Mouse (Mus musculus): ENCODE measurements around the gene Slc27a5. TPM values are rescaled to one million over a fixed set of nuclear protein-coding genes. Genes with fewer than 3 reads are reported as not detected.

Gene Slc27a5
- polyA plus RNA-seq, 1 experiment: not detected

GRCm38 (mm10) chr7:13035211-13035855 lies 37.3 kb upstream of the Slc27a5 start:
- peak overlapping the region; percentile 69 for H3K27ac ChIP-seq (ENCODE audit: insufficient read depth, low read length)
- H3K4me1 ChIP-seq (ENCODE audit: control insufficient read depth, insufficient read depth, low read length): no peaks in the 10 kb centered on the region
- H3K9ac ChIP-seq (ENCODE audit: low read depth, poor library complexity, severe bottlenecking): peak overlapping the region; percentile 40
- H3K4me3 ChIP-seq (ENCODE audit: low read depth, low read length): peak overlapping the region; percentile 44
- H3K27me3 ChIP-seq (ENCODE audit: control insufficient read depth, insufficient read depth, low read length, poor library complexity, severe bottlenecking): no peaks in the 10 kb centered on the region
- peaks cover 33% of the 10 kb centered on the region for H3K36me3 ChIP-seq (ENCODE audit: control insufficient read depth, insufficient read depth, low read length, poor library complexity, severe bottlenecking)
- no peaks in the 10 kb centered on the region for H3K9me3 ChIP-seq (replicated peaks; ENCODE audit: control insufficient read depth, insufficient read depth, low read length, poor library complexity, severe bottlenecking)
- TF ChIP-seq EP300 (IDR thresholded peaks at IDR 0.05; ENCODE audit: insufficient read depth, low read depth, low read length): no peak
- no peak for TF ChIP-seq POLR2A (IDR thresholded peaks at IDR 0.05; ENCODE audit: insufficient read depth, low read length)
- TF ChIP-seq CTCF (IDR thresholded peaks at IDR 0.05; ENCODE audit: low read depth, low read length): no peak

GRCm38 (mm10) chr7:13034148-13034977 lies 36.4 kb upstream of the Slc27a5 start, which contains the start of gene Chmp2a:
TSS of gene Chmp2a (minus strand) at chr7:13034807.
- Histone ChIP-seq H3K4me3 (ENCODE audit: low read depth, low read length) (peak within 1 kb of the TSS; percentile 91), H3K9me3 (replicated peaks; ENCODE audit: control insufficient read depth, insufficient read depth, low read length, poor library complexity, severe bottlenecking) (no peaks in the 10 kb centered on the region), H3K27me3 (ENCODE audit: control insufficient read depth, insufficient read depth, low read length, poor library complexity, severe bottlenecking) (no peaks in the 10 kb centered on the region), H3K36me3 (ENCODE audit: control insufficient read depth, insufficient read depth, low read length, poor library complexity, severe bottlenecking) (peaks cover 42% of the 10 kb centered on the region), H3K4me1 (ENCODE audit: control insufficient read depth, insufficient read depth, low read length) (no peaks in the 10 kb centered on the region), H3K9ac (ENCODE audit: low read depth, poor library complexity, severe bottlenecking) (peak within 1 kb of the TSS; percentile 65), H3K27ac (ENCODE audit: insufficient read depth, low read length) (peak within 1 kb of the TSS; percentile 86)
- TF ChIP-seq EP300 (IDR thresholded peaks at IDR 0.05; ENCODE audit: insufficient read depth, low read depth, low read length) (0 out of 2 replicates have a peak, but pooled peaks have one; percentile 18), CTCF (IDR thresholded peaks at IDR 0.05; ENCODE audit: low read depth, low read length) (no peak), POLR2A (IDR thresholded peaks at IDR 0.05; ENCODE audit: insufficient read depth, low read length) (peak; percentile 74)

GRCm38 (mm10) chr7:13033451-13034147 lies 35.6 kb upstream of the Slc27a5 start:
- H3K9ac ChIP-seq (ENCODE audit: low read depth, poor library complexity, severe bottlenecking): peak overlapping the region; percentile 65
- peak overlapping the region; percentile 86 for H3K27ac ChIP-seq (ENCODE audit: insufficient read depth, low read length)
- H3K4me1 ChIP-seq (ENCODE audit: control insufficient read depth, insufficient read depth, low read length): no peaks in the 10 kb centered on the region
- peaks cover 50% of the 10 kb centered on the region for H3K36me3 ChIP-seq (ENCODE audit: control insufficient read depth, insufficient read depth, low read length, poor library complexity, severe bottlenecking)
- H3K9me3 ChIP-seq (replicated peaks; ENCODE audit: control insufficient read depth, insufficient read depth, low read length, poor library complexity, severe bottlenecking): no peaks in the 10 kb centered on the region
- TF ChIP-seq CTCF (IDR thresholded peaks at IDR 0.05; ENCODE audit: low read depth, low read length): no peak
- TF ChIP-seq EP300 (IDR thresholded peaks at IDR 0.05; ENCODE audit: insufficient read depth, low read depth, low read length): no peak
- no peak for TF ChIP-seq POLR2A (IDR thresholded peaks at IDR 0.05; ENCODE audit: insufficient read depth, low read length)
- H3K4me3 ChIP-seq (ENCODE audit: low read depth, low read length): peak overlapping the region; percentile 91
- no peaks in the 10 kb centered on the region for H3K27me3 ChIP-seq (ENCODE audit: control insufficient read depth, insufficient read depth, low read length, poor library complexity, severe bottlenecking)

GRCm38 (mm10) chr7:13032541-13032940 lies 34.5 kb upstream of the Slc27a5 start:
- Histone ChIP-seq H3K4me1 (ENCODE audit: control insufficient read depth, insufficient read depth, low read length) (no peaks in the 10 kb centered on the region), H3K4me3 (ENCODE audit: low read depth, low read length) (no peak overlapping the region), H3K9ac (ENCODE audit: low read depth, poor library complexity, severe bottlenecking) (no peak overlapping the region), H3K9me3 (replicated peaks; ENCODE audit: control insufficient read depth, insufficient read depth, low read length, poor library complexity, severe bottlenecking) (no peaks in the 10 kb centered on the region), H3K27me3 (ENCODE audit: control insufficient read depth, insufficient read depth, low read length, poor library complexity, severe bottlenecking) (no peaks in the 10 kb centered on the region), H3K36me3 (ENCODE audit: control insufficient read depth, insufficient read depth, low read length, poor library complexity, severe bottlenecking) (peaks cover 61% of the 10 kb centered on the region), H3K27ac (ENCODE audit: insufficient read depth, low read length) (no peak overlapping the region)
- no peak for TF ChIP-seq EP300 (IDR thresholded peaks at IDR 0.05; ENCODE audit: insufficient read depth, low read depth, low read length)
- TF ChIP-seq POLR2A (IDR thresholded peaks at IDR 0.05; ENCODE audit: insufficient read depth, low read length): no peak

GRCm38 (mm10) chr7:13031983-13032382 lies 34.0 kb upstream of the Slc27a5 start:
- H3K27ac ChIP-seq (ENCODE audit: insufficient read depth, low read length): no peak overlapping the region
- no peaks in the 10 kb centered on the region for H3K27me3 ChIP-seq (ENCODE audit: control insufficient read depth, insufficient read depth, low read length, poor library complexity, severe bottlenecking)
- H3K4me1 ChIP-seq (ENCODE audit: control insufficient read depth, insufficient read depth, low read length): no peaks in the 10 kb centered on the region
- no peaks in the 10 kb centered on the region for H3K9me3 ChIP-seq (replicated peaks; ENCODE audit: control insufficient read depth, insufficient read depth, low read length, poor library complexity, severe bottlenecking)
- TF ChIP-seq EP300 (IDR thresholded peaks at IDR 0.05; ENCODE audit: insufficient read depth, low read depth, low read length) (no peak), POLR2A (IDR thresholded peaks at IDR 0.05; ENCODE audit: insufficient read depth, low read length) (no peak), CTCF (IDR thresholded peaks at IDR 0.05; ENCODE audit: low read depth, low read length) (no peak)
- peaks cover 66% of the 10 kb centered on the region for H3K36me3 ChIP-seq (ENCODE audit: control insufficient read depth, insufficient read depth, low read length, poor library complexity, severe bottlenecking)
- no peak overlapping the region for H3K9ac ChIP-seq (ENCODE audit: low read depth, poor library complexity, severe bottlenecking)
- H3K4me3 ChIP-seq (ENCODE audit: low read depth, low read length): no peak overlapping the region
